22 mouse cellular contexts compared by ENCODE assay signal in genomic region chr1:131689899-131690298, GRCm38 (mm10). TPM values are rescaled to one million over a fixed set of nuclear protein-coding genes. Genes with fewer than 3 reads are reported as not detected.
DNase-seq lines count a peak whose midpoint lies in the region; ATAC-seq and TF ChIP-seq lines count a peak whose summit lies in the region.
"Had no signal": no experiment of that assay in that cellular context is flagged by ENCODE, and none has a peak within 500 bp of the region (broad histone marks: within the 10 kb centered on the region; RNA-seq: fewer than 3 reads in every experiment).

No protein-coding gene starts in this region.

- WGBS in limb, embryonic 15.5 days, result 65% methylated on average over 5 of the region's 5 CpGs
- 88% methylated on average over 5 of the region's 5 CpGs for WGBS in limb, embryonic 10.5 days
- WGBS in stomach, embryonic 14.5 days, result 77% methylated on average over 5 of the region's 5 CpGs
- WGBS in hindbrain, embryonic 16.5 days, result 82% methylated on average over 5 of the region's 5 CpGs

- H3K9me3 ChIP-seq in limb, embryonic 15.5 days, result no peaks in the 10 kb centered on the region
- no peaks in the 10 kb centered on the region for H3K9me3 ChIP-seq in limb, embryonic 10.5 days (replicated peaks)
- H3K9me3 ChIP-seq in stomach, embryonic 14.5 days (ENCODE audit: control insufficient read depth, low read depth, low read length), result no peaks in the 10 kb centered on the region
- no peaks in the 10 kb centered on the region for H3K9me3 ChIP-seq in hindbrain, embryonic 16.5 days (ENCODE audit: control insufficient read depth, low read length)
- H3K9me3 ChIP-seq: hindbrain, embryonic 12.5 days; kidney, embryonic 15.5 days; limb, embryonic 12.5 days had no signal

- peak overlapping the region; percentile 85 for H3K27ac ChIP-seq in gastrocnemius, adult 2 months
- H3K27ac ChIP-seq in limb, embryonic 15.5 days, result peak overlapping the region; percentile 74
- H3K27ac ChIP-seq in limb, embryonic 10.5 days, result no peak overlapping the region
- H3K27ac ChIP-seq in brown adipose tissue, adult 24 weeks (replicated peaks; ENCODE audit: low read depth, low read length), result peak overlapping the region; percentile 56
- peak overlapping the region; percentile 59; the same call in 1 of the 2 replicates for H3K27ac ChIP-seq in stomach, embryonic 14.5 days (ENCODE audit: low read length)
- H3K27ac ChIP-seq in hindbrain, embryonic 16.5 days (ENCODE audit: low read depth, low read length), result no peak overlapping the region
- H3K27ac ChIP-seq: hindbrain, embryonic 12.5 days; kidney, embryonic 15.5 days; limb, embryonic 12.5 days; liver, embryonic 14.5 days had no signal

- no peak overlapping the region for H3K9ac ChIP-seq in limb, embryonic 15.5 days
- H3K9ac ChIP-seq in stomach, embryonic 14.5 days (replicated peaks; ENCODE audit: low read depth, low read length), result no peak overlapping the region
- H3K9ac ChIP-seq in hindbrain, embryonic 16.5 days (ENCODE audit: low read depth, low read length), result no peak overlapping the region
- H3K9ac ChIP-seq: forebrain, postnatal 0 days; hindbrain, embryonic 12.5 days; kidney, embryonic 15.5 days; limb, embryonic 12.5 days; liver, embryonic 14.5 days had no signal

- H3K4me1 ChIP-seq in limb, embryonic 15.5 days, result peaks cover 15% of the 10 kb centered on the region
- H3K4me1 ChIP-seq in limb, embryonic 10.5 days, result no peaks in the 10 kb centered on the region; the same call in 1 of the 2 replicates
- no peaks in the 10 kb centered on the region for H3K4me1 ChIP-seq in brown adipose tissue, adult 24 weeks (ENCODE audit: control insufficient read depth, insufficient read depth, insufficient read length, low read length)
- H3K4me1 ChIP-seq in stomach, embryonic 14.5 days (ENCODE audit: control insufficient read depth, insufficient read depth, low read length), result peaks cover 8% of the 10 kb centered on the region; the same call in 1 of the 2 replicates
- H3K4me1 ChIP-seq in hindbrain, embryonic 16.5 days (ENCODE audit: control insufficient read depth, insufficient read depth, low read depth, low read length), result no peaks in the 10 kb centered on the region
- H3K4me1 ChIP-seq: hindbrain, embryonic 12.5 days; limb, embryonic 12.5 days had no signal

- intact Hi-C loops in gastrocnemius, adult 2 months (cut with DNase I), result no loop called here

- DNase-seq in gastrocnemius, adult 2 months, result no peak
- DNase-seq in gastrocnemius, postnatal 25 days, result no peak
- DNase-seq in limb, embryonic 10.5 days (ENCODE audit: low spot score), result no peak
- no peak for DNase-seq in spleen, postnatal 14 days (ENCODE audit: low spot score in 2 of 2)
- DNase-seq: cerebellum, adult 9-10 months; forebrain, postnatal 0 days; layer of hippocampus, adult 9-11 months; retina, postnatal 1 day; right cerebral cortex, postnatal 4 days had no signal

- H3K27me3 ChIP-seq in limb, embryonic 15.5 days, result no peaks in the 10 kb centered on the region
- no peaks in the 10 kb centered on the region for H3K27me3 ChIP-seq in limb, embryonic 10.5 days (ENCODE audit: low read depth, poor library complexity, severe bottlenecking)
- no peaks in the 10 kb centered on the region for H3K27me3 ChIP-seq in stomach, embryonic 14.5 days (ENCODE audit: control insufficient read depth, insufficient read depth, low read length)
- no peaks in the 10 kb centered on the region for H3K27me3 ChIP-seq in hindbrain, embryonic 16.5 days (replicated peaks; ENCODE audit: control insufficient read depth, insufficient read depth, low read length)
- H3K27me3 ChIP-seq: hindbrain, embryonic 12.5 days; kidney, embryonic 15.5 days; limb, embryonic 12.5 days had no signal

- peak overlapping the region; percentile 71 for H3K4me3 ChIP-seq in gastrocnemius, adult 2 months
- H3K4me3 ChIP-seq in limb, embryonic 15.5 days, result no peak overlapping the region
- H3K4me3 ChIP-seq in limb, embryonic 10.5 days, result no peak overlapping the region
- H3K4me3 ChIP-seq in brown adipose tissue, adult 24 weeks (ENCODE audit: insufficient read depth, low read depth, low read length), result peak overlapping the region; percentile 47
- no peak overlapping the region for H3K4me3 ChIP-seq in stomach, embryonic 14.5 days (ENCODE audit: low read depth, low read length)
- no peak overlapping the region for H3K4me3 ChIP-seq in hindbrain, embryonic 16.5 days (ENCODE audit: low read length)
- H3K4me3 ChIP-seq: hindbrain, embryonic 12.5 days; kidney, embryonic 15.5 days; limb, embryonic 12.5 days had no signal

- no peak for TF ChIP-seq CTCF in gastrocnemius, adult 2 months (IDR thresholded peaks at IDR 0.05)

- H3K4me2 ChIP-seq in limb, embryonic 15.5 days, result no peak overlapping the region
- H3K4me2 ChIP-seq in stomach, embryonic 14.5 days (replicated peaks; ENCODE audit: low read depth, low read length), result no peak overlapping the region
- no peak overlapping the region for H3K4me2 ChIP-seq in hindbrain, embryonic 16.5 days (ENCODE audit: low read length)
- H3K4me2 ChIP-seq: hindbrain, embryonic 12.5 days; kidney, embryonic 15.5 days; limb, embryonic 12.5 days had no signal

- H3K36me3 ChIP-seq in limb, embryonic 15.5 days, result no peaks in the 10 kb centered on the region
- H3K36me3 ChIP-seq in limb, embryonic 10.5 days, result no peaks in the 10 kb centered on the region
- no peaks in the 10 kb centered on the region for H3K36me3 ChIP-seq in stomach, embryonic 14.5 days (ENCODE audit: control insufficient read depth, insufficient read depth, low read length)
- no peaks in the 10 kb centered on the region for H3K36me3 ChIP-seq in hindbrain, embryonic 16.5 days (ENCODE audit: control insufficient read depth, insufficient read depth, low read length)
- H3K36me3 ChIP-seq: hindbrain, embryonic 12.5 days; kidney, embryonic 15.5 days; limb, embryonic 12.5 days had no signal

- ATAC-seq in limb, embryonic 15.5 days (ENCODE audit: insufficient number of reproducible peaks, low FRiP score, low TSS enrichment, low read depth), result no peak
- ATAC-seq in stomach, embryonic 14.5 days (ENCODE audit: insufficient number of reproducible peaks, insufficient read depth, low FRiP score, low read depth), result no peak
- no peak for ATAC-seq in hindbrain, embryonic 16.5 days
- ATAC-seq: forebrain, postnatal 0 days; inflammation-experienced regulatory T-cells, adult 6 months had no signal

RNA-seq across cellular contexts. Expression of gene Rab7b, which starts 1.4 kb away (rescaled TPM):
- 1 to 10 TPM; 2.3 to 2.8 TPM for total RNA-seq in gastrocnemius, adult 2 months (2021)
- 1 to 10 TPM; 3.7 to 4.1 TPM for total RNA-seq in gastrocnemius, postnatal 25 days (2021)
- 14.0 and 15.0 TPM in 2 replicates for polyA plus RNA-seq in limb, embryonic 15.5 days (2015; fragmentation: Nextera tagmentation; extraction: Ambion mirVana)
- polyA plus RNA-seq in limb, embryonic 10.5 days (2016; fragmentation: Nextera tagmentation; extraction: Ambion mirVana), result 0.63 and 0.65 TPM in 2 replicates
- 2.3 and 10.5 TPM in 2 replicates for polyA plus RNA-seq in brown adipose tissue, adult 24 weeks (2012; ENCODE audit: insufficient read depth, insufficient read length, missing spikeins)
- polyA plus RNA-seq in stomach, embryonic 14.5 days (2014; fragmentation: Nextera tagmentation; extraction: Ambion mirVana), result 3.9 and 4.4 TPM in 2 replicates
- 1.1 and 1.2 TPM in 2 replicates for polyA plus RNA-seq in hindbrain, embryonic 16.5 days (2015; fragmentation: Nextera tagmentation; extraction: Ambion mirVana)

RNA-seq across cellular contexts. Expression of gene Ctse, which starts 51.8 kb away (rescaled TPM):
- under 1 TPM in 1 of 2 experiments, not detected in 1; 0.11 TPM for total RNA-seq in gastrocnemius, adult 2 months (2021)
- under 1 TPM in 1 of 2 experiments, not detected in 1; 0.19 TPM for total RNA-seq in gastrocnemius, postnatal 25 days (2021)
- 0.40 and 0.42 TPM in 2 replicates for polyA plus RNA-seq in limb, embryonic 15.5 days (2015; fragmentation: Nextera tagmentation; extraction: Ambion mirVana)
- polyA plus RNA-seq in limb, embryonic 10.5 days (2016; fragmentation: Nextera tagmentation; extraction: Ambion mirVana), result not detected in 2 replicates
- polyA plus RNA-seq in brown adipose tissue, adult 24 weeks (2012; ENCODE audit: insufficient read depth, insufficient read length, missing spikeins), result not detected in 2 replicates
- 46.8 and 56.0 TPM in 2 replicates for polyA plus RNA-seq in stomach, embryonic 14.5 days (2014; fragmentation: Nextera tagmentation; extraction: Ambion mirVana)
- not detected in 2 replicates for polyA plus RNA-seq in hindbrain, embryonic 16.5 days (2015; fragmentation: Nextera tagmentation; extraction: Ambion mirVana)
- total RNA-seq: gastrocnemius, adult 8-10 months had no signal

RNA-seq across cellular contexts. Expression of gene Slc26a9, which starts 53.9 kb away (rescaled TPM):
- not detected for total RNA-seq in gastrocnemius, adult 2 months (2021)
- total RNA-seq in gastrocnemius, postnatal 25 days (2021), result not detected
- 0.05 and 0.29 TPM in 2 replicates for polyA plus RNA-seq in limb, embryonic 15.5 days (2015; fragmentation: Nextera tagmentation; extraction: Ambion mirVana)
- polyA plus RNA-seq in limb, embryonic 10.5 days (2016; fragmentation: Nextera tagmentation; extraction: Ambion mirVana), result 0.08 TPM in 1 of 2 replicates, not detected in the other
- polyA plus RNA-seq in brown adipose tissue, adult 24 weeks (2012; ENCODE audit: insufficient read depth, insufficient read length, missing spikeins), result not detected in 2 replicates
- polyA plus RNA-seq in stomach, embryonic 14.5 days (2014; fragmentation: Nextera tagmentation; extraction: Ambion mirVana), result 3.3 and 6.4 TPM in 2 replicates
- 0.15 and 0.18 TPM in 2 replicates for polyA plus RNA-seq in hindbrain, embryonic 16.5 days (2015; fragmentation: Nextera tagmentation; extraction: Ambion mirVana)
- total RNA-seq: adrenal gland, postnatal 36 days; common myeloid progenitor, adult 5-6 weeks; gastrocnemius, adult 8-10 months had no signal
- polyA plus RNA-seq: inflammation-experienced regulatory T-cells, adult 6 months; limb, embryonic 12.5 days; neural tube, embryonic 11.5 days had no signal

Comparison
In these comparisons a context has a peak if more than half of its experiments do, and no peak if none do; other contexts are left out.
1. H3K27ac ChIP-seq: peak in gastrocnemius, adult 2 months (single experiment), limb, embryonic 15.5 days (single experiment), brown adipose tissue, adult 24 weeks (single experiment) and stomach, embryonic 14.5 days (single experiment); none in limb, embryonic 10.5 days (single experiment) and hindbrain, embryonic 16.5 days (single experiment).
2. H3K4me3 ChIP-seq: peak in gastrocnemius, adult 2 months (single experiment) and brown adipose tissue, adult 24 weeks (single experiment); none in limb, embryonic 15.5 days (single experiment), limb, embryonic 10.5 days (single experiment), stomach, embryonic 14.5 days (single experiment) and hindbrain, embryonic 16.5 days (single experiment).
3. RNA of gene Ctse, which starts 51.8 kb away (polyA plus RNA-seq): 46.8 to 56.0 TPM in stomach, embryonic 14.5 days; 0.40 to 0.42 TPM in limb, embryonic 15.5 days, not detected in brown adipose tissue, adult 24 weeks, not detected in limb, embryonic 10.5 days and not detected in hindbrain, embryonic 16.5 days; every median in the first group is over 10 times any median in the second.